Mouse (Mus musculus) liver, adult 2 months (tissue): ENCODE data around the gene Ccdc28b.

ENCODE experiments used
- CTCF ChIP-seq: fragments of 200-500 bp; IDR thresholded peaks from 2 replicates; pipeline ENCODE4 v1.5.1; 2011; ENCODE audit warnings: low read depth, low read length, control low read depth
- POLR2A ChIP-seq: fragments of 200-500 bp; IDR thresholded peaks from 2 replicates; pipeline ENCODE4 v1.6.1; 2011; ENCODE audit warnings: low read length, control low read depth; ENCODE audit not compliant: insufficient read depth; ENCODE audit errors: extremely low read depth

GRCm38 (mm10) chr4:129570028-129570427 lies 53.7 kb downstream of the Ccdc28b start:
- TF ChIP-seq CTCF (no peak), POLR2A (no peak)
